Mouse (Mus musculus): Measurements from ENCODE around the gene Slc24a2.

Gene Slc24a2

DNA sequence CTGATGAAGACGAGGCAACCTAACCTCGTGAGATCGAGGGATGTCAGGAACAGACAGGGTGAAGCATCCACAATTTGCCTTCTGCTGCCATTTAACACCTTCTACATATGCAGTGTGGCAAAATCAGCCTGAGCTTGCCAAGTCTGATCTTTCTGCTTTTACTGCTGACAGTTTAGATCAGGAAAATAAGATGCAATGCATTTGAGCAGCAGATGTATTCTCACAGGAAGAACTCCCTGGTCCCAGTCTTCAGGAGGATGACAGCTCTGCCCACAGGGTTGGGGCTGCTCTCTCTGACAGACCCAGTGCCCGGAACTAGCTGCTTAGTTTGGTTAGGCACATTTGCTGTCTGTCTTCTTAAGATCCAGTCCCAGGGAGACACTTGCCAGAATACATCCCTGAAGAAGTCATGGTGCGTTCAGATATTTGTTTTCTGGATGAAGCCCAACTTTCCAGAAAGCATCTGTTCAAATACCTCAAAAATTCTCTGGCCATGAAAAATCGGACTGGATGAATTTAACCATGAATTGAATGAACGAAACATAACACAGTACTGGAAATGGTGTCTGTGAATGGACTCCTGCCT lies 188.8 kb downstream of the Slc24a2 start:
- no peak for DNase-seq (ENCODE audit: low read depth)

GRCm38 (mm10) chr4:87037592-87037991 lies 192.7 kb downstream of the Slc24a2 start:
- DNase-seq (ENCODE audit: low read depth): no peak

- DNase-seq (ENCODE audit: low read depth): no peak
Measured at GRCm38 (mm10) chr4:87036507-87036906, 193.8 kb downstream of the Slc24a2 start.

DNA sequence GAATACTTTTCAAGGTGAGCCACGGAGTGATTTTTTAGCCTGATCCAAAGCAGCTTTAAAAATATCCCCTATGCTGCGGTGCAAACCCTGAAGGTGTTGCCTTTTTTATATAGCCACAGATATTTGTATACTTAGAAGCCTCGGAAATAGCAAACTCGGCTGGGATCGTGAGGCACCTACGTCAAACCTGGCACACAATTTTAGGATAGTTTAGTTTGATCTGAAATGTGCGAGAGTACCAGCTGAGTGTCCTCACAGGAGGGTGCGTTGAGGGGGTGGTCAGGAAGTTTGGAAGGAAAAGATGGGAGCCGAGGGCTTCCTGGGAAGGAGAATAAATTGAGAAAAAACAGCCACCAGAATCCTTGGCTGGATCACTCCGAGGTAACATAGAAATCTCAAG lies 194.6 kb downstream of the Slc24a2 start:
- DNase-seq (ENCODE audit: low read depth): no peak

- DNase-seq (ENCODE audit: low read depth): no peak
Measured at GRCm38 (mm10) chr4:87032632-87033031, 197.6 kb downstream of the Slc24a2 start.

- DNase-seq (ENCODE audit: low read depth): no peak
Measured at GRCm38 (mm10) chr4:87031076-87031475, 199.2 kb downstream of the Slc24a2 start.

DNA sequence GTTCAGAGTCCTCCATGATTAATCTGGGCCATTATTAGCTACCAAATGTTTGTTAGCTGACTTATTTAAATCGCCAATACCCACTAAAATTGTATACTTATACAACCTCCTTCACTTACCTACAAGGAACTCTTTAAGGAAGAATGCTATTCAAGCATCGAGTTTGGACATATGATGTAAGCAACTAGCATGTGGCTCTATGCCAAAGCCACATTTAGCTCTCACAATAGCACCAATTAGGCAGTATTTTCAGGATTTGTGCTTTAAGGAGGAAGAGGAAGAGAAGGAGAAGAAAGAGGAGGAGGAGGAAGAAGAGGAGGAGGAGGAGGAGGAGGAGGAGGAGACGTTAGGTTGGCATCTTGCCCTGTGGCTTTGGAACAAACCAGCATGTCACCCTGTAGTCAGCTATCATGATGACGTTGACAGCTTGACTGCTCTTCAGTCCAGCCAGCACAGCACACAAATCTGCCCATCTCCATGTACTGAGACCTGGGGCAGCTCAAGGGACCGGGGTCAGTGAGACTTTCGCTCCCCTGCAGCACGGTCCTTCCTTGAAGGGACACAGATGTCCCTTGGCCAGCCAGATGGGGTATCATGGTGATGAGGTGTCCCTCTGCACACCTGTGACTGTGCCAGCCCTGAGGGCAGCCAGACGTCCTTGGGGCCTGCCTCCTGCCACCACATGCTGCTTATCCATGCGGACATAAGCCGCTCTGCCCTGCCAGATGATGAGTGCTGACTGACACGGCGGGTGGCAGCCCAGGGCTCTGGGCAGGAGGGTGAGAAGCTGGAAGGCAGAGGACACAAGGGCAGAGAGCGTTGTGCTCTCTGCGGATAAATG lies 203.7 kb downstream of the Slc24a2 start:
- no peak for DNase-seq (ENCODE audit: low read depth)

DNA sequence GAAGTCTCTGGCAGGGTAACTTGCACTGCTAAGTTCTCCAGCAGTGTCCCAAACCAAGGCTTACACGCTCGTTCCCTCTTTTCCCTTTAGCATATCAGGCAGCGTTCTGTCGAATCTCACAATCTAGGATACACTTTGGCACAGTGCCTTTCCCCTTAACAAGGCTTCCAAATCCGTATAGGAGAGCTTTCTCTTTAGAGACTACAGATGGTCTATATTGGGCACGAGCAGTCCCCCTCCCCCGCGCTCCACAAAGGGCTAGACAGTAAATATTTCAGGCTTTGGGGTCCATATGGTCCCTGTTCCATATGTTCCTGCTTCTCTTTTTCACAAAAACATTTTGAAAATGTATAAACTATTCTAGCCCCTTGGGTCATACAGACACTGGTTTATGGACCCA lies 205.7 kb downstream of the Slc24a2 start:
- DNase-seq (ENCODE audit: low read depth): no peak

DNA sequence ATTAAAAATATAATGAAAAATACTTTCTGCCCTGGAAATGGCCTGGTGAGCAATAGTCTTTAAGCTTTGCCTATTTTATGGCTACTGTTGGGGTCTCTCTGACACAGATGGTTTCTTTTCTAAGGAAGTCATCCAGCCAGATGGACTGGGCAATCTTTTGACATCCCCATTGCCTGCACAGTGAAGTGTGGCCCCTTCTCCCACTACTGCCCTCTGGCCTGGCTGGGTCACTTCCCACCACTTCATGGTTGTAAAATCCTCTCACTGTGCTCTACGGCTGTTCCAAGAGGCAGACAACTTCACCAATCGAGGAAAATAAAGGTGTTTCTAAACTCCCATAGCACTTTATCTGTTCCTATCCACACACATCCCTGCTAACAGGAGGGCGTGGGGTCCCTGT lies 208.7 kb downstream of the Slc24a2 start:
- DNase-seq (ENCODE audit: low read depth): no peak

- DNase-seq (ENCODE audit: low read depth): no peak
Measured at GRCm38 (mm10) chr4:87019486-87020105, 210.7 kb downstream of the Slc24a2 start.

DNA sequence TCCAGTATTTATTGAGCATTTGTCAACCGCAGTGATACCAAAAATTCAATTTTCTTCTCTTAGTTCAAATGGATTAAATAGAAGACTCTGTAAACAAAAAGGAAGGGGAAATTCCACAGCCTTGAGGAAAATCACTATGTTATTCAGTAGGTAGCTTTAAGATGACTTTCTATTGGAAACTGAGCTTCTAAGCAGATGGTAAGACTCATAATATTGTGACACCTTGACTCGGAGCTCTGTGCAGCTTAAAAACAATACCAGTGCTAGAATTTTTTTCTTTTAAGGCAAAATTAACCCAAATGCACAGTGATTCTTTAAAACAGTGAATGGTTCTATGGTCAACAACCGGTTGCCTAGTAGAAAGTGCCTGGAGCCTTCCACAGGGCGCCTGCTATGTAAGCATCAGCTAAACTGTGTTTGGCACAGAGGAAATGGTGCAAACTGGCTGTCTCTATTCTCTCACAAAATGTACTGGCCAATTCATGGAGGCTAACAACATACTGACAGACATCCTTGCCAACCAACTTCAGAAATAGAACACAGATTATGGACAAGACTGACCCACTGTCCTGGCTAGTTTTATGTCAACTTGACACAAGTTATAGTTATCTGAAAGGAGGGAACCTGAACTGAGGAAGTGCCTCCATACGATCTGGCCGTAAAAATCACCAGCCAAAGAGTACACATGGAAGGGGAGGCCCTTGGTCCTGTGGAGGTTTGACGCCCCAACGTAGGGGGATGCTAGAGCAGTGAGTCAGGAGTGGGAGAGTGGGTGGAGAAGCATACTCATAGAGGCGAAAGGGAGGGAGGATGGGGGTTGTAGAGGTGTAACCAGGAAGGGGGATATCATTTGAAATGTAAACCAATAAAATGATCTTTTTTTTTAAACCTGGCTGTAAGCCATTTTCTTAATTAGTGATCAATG lies 211.9 kb downstream of the Slc24a2 start:
- DNase-seq (ENCODE audit: low read depth): no peak

DNA sequence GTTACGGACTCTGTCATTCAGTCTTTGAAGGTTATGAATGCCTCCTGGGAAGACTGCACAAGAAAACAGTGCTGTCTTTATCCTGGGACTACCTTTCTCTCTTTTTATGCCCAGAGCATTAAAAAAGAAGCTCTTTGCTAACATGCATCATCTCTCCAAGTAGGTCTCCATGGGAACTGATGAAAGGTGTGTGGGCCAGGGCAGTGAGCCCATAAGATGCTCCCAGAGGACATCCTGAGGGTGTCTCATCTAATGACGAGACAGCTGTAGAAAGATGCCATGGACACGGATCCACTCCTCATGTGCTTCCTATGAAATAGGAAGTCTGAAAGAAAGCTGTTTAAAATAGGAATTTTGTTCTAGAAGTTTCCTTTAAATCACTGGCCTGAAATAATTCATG lies 212.8 kb downstream of the Slc24a2 start:
- DNase-seq (ENCODE audit: low read depth): no peak

- DNase-seq (ENCODE audit: low read depth): no peak
Measured at GRCm38 (mm10) chr4:87015746-87016145, 214.5 kb downstream of the Slc24a2 start.

DNA sequence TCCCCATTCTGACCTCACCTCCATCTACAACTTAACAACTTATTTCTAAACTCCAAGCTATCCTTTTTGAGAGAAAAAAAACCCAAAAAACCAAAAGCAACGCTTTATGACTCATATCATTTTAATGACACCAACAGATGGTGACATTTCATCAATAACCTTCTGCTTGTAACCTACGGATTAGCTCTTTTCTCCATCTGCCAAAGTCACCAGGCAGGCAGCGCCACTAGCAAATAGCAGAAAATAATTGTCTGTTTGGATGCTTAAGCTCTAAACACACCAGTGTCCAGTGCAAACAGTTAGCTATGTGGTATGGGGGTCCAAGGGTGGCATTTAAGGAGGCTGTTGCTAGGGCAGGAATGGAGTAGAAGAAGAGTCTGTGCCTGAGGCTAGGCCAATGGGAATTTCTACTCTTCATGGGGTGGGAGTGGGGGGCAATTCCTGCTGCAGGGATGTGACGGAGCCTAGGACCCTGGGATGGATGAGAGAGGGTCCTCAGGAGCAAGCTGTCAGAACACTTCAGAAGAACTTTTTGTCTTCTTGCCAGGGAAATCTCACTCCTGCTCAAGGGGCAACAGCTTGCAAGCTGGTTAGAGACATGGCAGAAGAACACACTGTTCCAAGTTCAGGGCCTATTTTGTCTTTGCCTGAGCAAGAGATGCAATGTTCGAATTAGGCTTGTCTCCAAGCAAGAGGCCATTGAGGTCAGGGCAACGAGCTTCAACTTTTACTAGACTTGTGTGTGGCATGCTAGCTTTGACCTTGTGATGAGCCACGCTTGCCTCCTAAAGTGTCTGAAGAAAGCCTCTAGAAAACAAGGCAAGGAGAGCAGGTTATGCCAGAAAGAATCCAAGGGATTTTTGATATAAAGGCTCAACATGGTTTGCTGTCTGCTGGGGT lies 216.3 kb downstream of the Slc24a2 start:
- DNase-seq (ENCODE audit: low read depth): no peak

- no peak for DNase-seq (ENCODE audit: low read depth)
Measured at GRCm38 (mm10) chr4:86992470-86992869, 237.8 kb downstream of the Slc24a2 start.

- DNase-seq (ENCODE audit: low read depth): no peak
Measured at GRCm38 (mm10) chr4:86989301-86989700, 241.0 kb downstream of the Slc24a2 start.

DNA sequence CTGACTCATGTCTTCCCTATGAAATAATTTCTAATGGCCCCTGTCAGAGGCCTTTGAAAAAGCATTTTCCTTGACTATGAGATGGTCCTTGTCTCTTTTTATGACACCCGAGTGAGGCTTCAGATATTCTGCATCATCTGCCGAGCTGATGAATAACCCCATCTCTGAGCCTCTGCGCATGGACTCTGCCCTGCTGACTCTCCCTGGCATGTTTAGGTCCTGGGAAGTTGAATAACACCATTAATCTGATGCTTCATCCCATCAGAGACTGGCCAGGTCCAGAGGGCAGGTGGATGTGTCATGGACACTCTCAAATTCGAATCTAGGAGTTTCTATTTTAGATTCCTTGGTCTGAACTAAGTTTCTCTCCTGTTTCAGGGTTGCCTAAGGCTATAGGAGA lies 242.4 kb downstream of the Slc24a2 start:
- no peak for DNase-seq (ENCODE audit: low read depth)

GRCm38 (mm10) chr4:86977272-86977671 lies 253.0 kb downstream of the Slc24a2 start:
- no peak for DNase-seq (ENCODE audit: low read depth)

GRCm38 (mm10) chr4:86957576-86958411 lies 272.5 kb downstream of the Slc24a2 start:
- peak; percentile 20 for DNase-seq (ENCODE audit: low read depth)

DNA sequence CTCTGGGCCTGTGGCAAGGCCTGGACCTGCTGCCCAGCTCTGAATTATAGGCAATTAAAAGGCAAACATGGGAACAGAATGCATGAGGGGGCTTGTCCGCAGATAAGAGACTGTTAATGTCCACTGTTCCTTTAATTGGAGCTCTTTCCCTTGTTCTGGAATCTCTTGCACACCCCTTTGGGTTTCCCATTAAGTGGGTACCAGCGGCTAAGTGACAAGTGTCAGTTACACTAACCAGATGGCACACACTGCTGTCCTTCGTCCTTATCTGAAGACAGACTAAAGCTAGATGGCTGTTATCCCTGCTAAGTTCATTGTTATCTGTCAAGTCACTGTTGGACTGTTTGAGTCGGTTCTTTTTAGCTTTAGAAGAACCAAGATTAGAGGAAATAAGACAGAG lies 274.8 kb downstream of the Slc24a2 start:
- no peak for DNase-seq (ENCODE audit: low read depth)

Data from c-Kit-positive CD71-positive TER-119-negative erythroid progenitor cells, embryonic 14.5 days (primary cell).